Mouse (Mus musculus) liver, postnatal 0 days (tissue): ENCODE data around the gene Fam186b. TPM values are rescaled to one million over a fixed set of nuclear protein-coding genes. Genes with fewer than 3 reads are reported as not detected.

Experiments used
- ATAC-seq: fragments of 200-750 bp; cut with Nextera tagmentation; 2 replicates; pipeline ENCODE4 v1.8.0; 2017; ENCODE audit warnings: mild to moderate bottlenecking, moderate library complexity
- DNase-seq: peaks from one replicate; pipeline ENCODE4 v3.0.0-alpha.2; 2016
- H3K27ac ChIP-seq: fragments of 300-500 bp; sonication (generic); 2 replicates; pipeline ENCODE4 v1.5.1; 2014; ENCODE audit warnings: antibody characterized with exemption, moderate library complexity, mild to moderate bottlenecking, low read depth
- H3K27me3 ChIP-seq: fragments of 300-500 bp; sonication (generic); 2 replicates; pipeline ENCODE4 v1.6.1; 2014; ENCODE audit warnings: low read length, control low read depth, mixed read lengths; ENCODE audit not compliant: insufficient read depth
- H3K36me3 ChIP-seq: fragments of 300-500 bp; sonication (generic); replicated peaks from 2 replicates; pipeline ENCODE4 v1.6.1; 2014; ENCODE audit warnings: mild to moderate bottlenecking, control low read depth, low read length, moderate library complexity, mixed read lengths; ENCODE audit not compliant: insufficient read depth
- H3K4me1 ChIP-seq: fragments of 300-500 bp; sonication (generic); 2 replicates; pipeline ENCODE4 v1.6.1; 2014; ENCODE audit warnings: antibody characterized with exemption, mild to moderate bottlenecking, control low read depth; ENCODE audit not compliant: insufficient read depth
- H3K4me2 ChIP-seq: fragments of 300-500 bp; sonication (generic); 2 replicates; pipeline ENCODE4 v1.6.1; 2014; ENCODE audit warnings: low read depth, mild to moderate bottlenecking, low read length, moderate library complexity, mixed read lengths
- H3K4me3 ChIP-seq: fragments of 300-500 bp; sonication (generic); 2 replicates; pipeline ENCODE4 v1.5.1; 2014; ENCODE audit warnings: low read depth, low read length
- H3K9ac ChIP-seq: fragments of 300-500 bp; sonication (generic); replicated peaks from 2 replicates; pipeline ENCODE4 v1.6.1; 2014; ENCODE audit warnings: mild to moderate bottlenecking, moderate library complexity
- H3K9me3 ChIP-seq: fragments of 300-500 bp; sonication (generic); 2 replicates; pipeline ENCODE4 v1.6.1; 2016; ENCODE audit warnings: mild to moderate bottlenecking, control low read depth, low read length, mixed read lengths
- CTCF ChIP-seq: sonication (generic); IDR thresholded peaks from 2 replicates; pipeline ENCODE4 v1.5.1; 2016; ENCODE audit warnings: antibody characterized with exemption, low read depth
- EP300 ChIP-seq: IDR thresholded peaks from 2 replicates; pipeline ENCODE4 v1.6.1; 2016; ENCODE audit warnings: antibody characterized with exemption, low read depth, mild to moderate bottlenecking
- WGBS: fragments of 180-500 bp; shearing (Covaris S2); extraction: QIAGEN DNeasy Blood & Tissue Kit; methylation state at CpG from one replicate; pipeline ENCODE4 v1.1.7; 2014; ENCODE audit not compliant: insufficient replicate concordance; 5-methylcytosine and 5-hydroxymethylcytosine counted together
- polyA plus RNA-seq: library from polyadenylated mRNA; unstranded; fragments of >200 nt; fragmentation: Nextera tagmentation; extraction: Ambion mirVana; gene quantifications from 2 replicates; pipeline ENCODE4 v1.2.1, GENCODE M21; 2015

Fam186b gene
- polyA plus RNA-seq, 1 experiment from 2014 or later = not detected

- Histone ChIP-seq H3K9me3 (no peaks in the 10 kb centered on the region), H3K36me3 (no peaks in the 10 kb centered on the region), H3K4me2 (no peak overlapping the region), H3K27ac (no peak overlapping the region), H3K27me3 (peaks cover 77% of the 10 kb centered on the region), H3K4me1 (peaks cover 10% of the 10 kb centered on the region), H3K9ac (no peak overlapping the region), H3K4me3 (no peak overlapping the region)
- DNase-seq (no peak), ATAC-seq (no peak)
- TF ChIP-seq CTCF (no peak), EP300 (no peak)
- WGBS = 21% methylated on average over 14 of the region's 14 CpGs
These were observed 69.6 kb downstream of the Fam186b start for GRCm38 (mm10) chr15:99226090-99226489.

- WGBS = 4% methylated on average over 22 of the region's 22 CpGs
- DNase-seq (no peak), ATAC-seq (no peak)
- no peaks in the 10 kb centered on the region for H3K9me3 ChIP-seq
- H3K27ac ChIP-seq = no peak overlapping the region
- no peaks in the 10 kb centered on the region for H3K36me3 ChIP-seq
- peak overlapping the region; percentile 49 for H3K4me3 ChIP-seq
- H3K9ac ChIP-seq = no peak overlapping the region
- H3K27me3 ChIP-seq = peaks cover 84% of the 10 kb centered on the region
- peaks cover 10% of the 10 kb centered on the region for H3K4me1 ChIP-seq
- TF ChIP-seq EP300 = no peak
- TF ChIP-seq CTCF = no peak
- peak overlapping the region; percentile 78 for H3K4me2 ChIP-seq
These were observed 70.4 kb downstream of the Fam186b start for GRCm38 (mm10) chr15:99225081-99225810.

GRCm38 (mm10) chr15:99224208-99224911 lies 71.3 kb downstream of the Fam186b start, which contains the start of gene Kcnh3:
Kcnh3 (plus strand) TSS chr15:99224861.
- H3K27ac ChIP-seq = no peak within 1 kb of the TSS
- peaks cover 89% of the 10 kb centered on the region for H3K27me3 ChIP-seq
- WGBS = 3% methylated on average over 40 of the region's 66 CpGs
- H3K4me1 ChIP-seq = peaks cover 10% of the 10 kb centered on the region
- H3K4me3 ChIP-seq = peak within 1 kb of the TSS; percentile 49
- peak within 1 kb of the TSS; percentile 78 for H3K4me2 ChIP-seq
- peak; percentile 67 for DNase-seq
- no peaks in the 10 kb centered on the region for H3K36me3 ChIP-seq
- H3K9ac ChIP-seq = peak within 1 kb of the TSS; percentile 38
- ATAC-seq = peak; percentile 53
- no peaks in the 10 kb centered on the region for H3K9me3 ChIP-seq
- no peak for TF ChIP-seq CTCF
- no peak for TF ChIP-seq EP300

- H3K4me1 ChIP-seq = peaks cover 10% of the 10 kb centered on the region
- H3K27me3 ChIP-seq = peaks cover 90% of the 10 kb centered on the region
- no peak overlapping the region for H3K27ac ChIP-seq
- peak overlapping the region; percentile 38 for H3K9ac ChIP-seq
- H3K9me3 ChIP-seq = no peaks in the 10 kb centered on the region
- peak overlapping the region; percentile 49 for H3K4me3 ChIP-seq
- TF ChIP-seq EP300 (no peak), CTCF (no peak)
- peak overlapping the region; percentile 78 for H3K4me2 ChIP-seq
- WGBS = 1% methylated on average over 38 of the region's 46 CpGs
- no peaks in the 10 kb centered on the region for H3K36me3 ChIP-seq
- DNase-seq = peak; percentile 47
- ATAC-seq = peak; percentile 16; the same call in 1 of the 2 replicates
These were observed 72.0 kb downstream of the Fam186b start for GRCm38 (mm10) chr15:99223585-99224207.

DNA sequence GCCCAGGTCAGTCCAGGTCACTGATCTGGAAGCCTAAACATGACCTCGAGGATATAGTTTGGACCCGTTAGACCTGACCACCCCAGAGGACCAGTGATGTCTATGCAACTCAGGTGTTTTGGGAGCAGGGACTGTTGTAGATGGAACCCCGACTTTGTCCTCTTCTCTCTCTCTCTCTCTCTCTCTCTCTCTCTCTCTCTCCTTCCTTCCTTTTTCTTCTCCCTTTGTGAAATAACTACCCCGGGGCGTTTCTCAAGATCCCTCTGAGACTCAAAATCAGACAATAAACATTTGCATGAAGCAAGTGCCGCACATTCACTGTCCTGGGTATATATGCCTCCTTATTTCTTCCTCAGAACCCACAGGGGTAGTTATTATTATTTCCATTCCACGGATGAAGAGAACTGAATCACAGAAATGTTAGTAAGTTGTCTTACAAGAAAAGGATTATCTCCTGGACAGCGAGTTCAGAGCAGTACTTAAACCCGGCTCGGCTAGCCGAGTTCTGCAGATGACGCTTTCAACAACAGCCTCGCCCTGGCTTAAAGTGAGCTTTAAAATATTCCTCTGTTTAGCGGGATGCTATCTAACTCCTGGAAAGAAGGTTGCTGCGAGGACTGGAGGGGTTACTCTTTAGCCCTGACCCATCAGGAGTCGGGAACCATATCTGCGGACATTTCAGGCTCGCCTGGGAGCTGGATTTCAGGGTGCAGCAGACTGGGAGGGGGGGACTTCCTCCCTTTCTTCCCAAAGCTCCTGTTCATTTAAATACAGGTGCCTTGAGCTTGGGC lies 72.7 kb downstream of the Fam186b start:
- H3K9me3 ChIP-seq = no peaks in the 10 kb centered on the region
- DNase-seq (no peak), ATAC-seq (no peak)
- H3K4me2 ChIP-seq = peak overlapping the region; percentile 78
- H3K36me3 ChIP-seq = no peaks in the 10 kb centered on the region
- H3K4me3 ChIP-seq = peak overlapping the region; percentile 49
- TF ChIP-seq EP300 (no peak), CTCF (no peak)
- H3K4me1 ChIP-seq = peaks cover 10% of the 10 kb centered on the region
- peaks cover 85% of the 10 kb centered on the region for H3K27me3 ChIP-seq
- no peak overlapping the region for H3K27ac ChIP-seq
- H3K9ac ChIP-seq = no peak overlapping the region
- WGBS = 7% methylated on average over 18 of the region's 18 CpGs
